Mouse (Mus musculus) forebrain, embryonic 13.5 days (tissue): ENCODE measurements around the gene Slc22a27. TPM values are rescaled to one million over a fixed set of nuclear protein-coding genes. Genes with fewer than 3 reads are reported as not detected.
"Not testable (repeated sequence)": the region's sequence is repeated elsewhere in the genome, so short reads cannot be mapped to it uniquely, and the experiment has no call there.

Experiments used
- ATAC-seq: fragments of 200-750 bp; cut with Nextera tagmentation; 2 replicates; pipeline ENCODE4 v1.8.0; 2017
- H3K27ac ChIP-seq: fragments of 300-500 bp; sonication (generic); 2 replicates; pipeline ENCODE4 v1.5.1; 2015; ENCODE audit warnings: inconsistent platforms, mild to moderate bottlenecking, moderate library complexity
- H3K27me3 ChIP-seq: fragments of 300-500 bp; sonication (generic); 2 replicates; pipeline ENCODE4 v1.6.1; 2015; ENCODE audit warnings: mild to moderate bottlenecking, inconsistent platforms
- H3K36me3 ChIP-seq: fragments of 300-500 bp; sonication (generic); 2 replicates; pipeline ENCODE4 v1.6.1; 2015; ENCODE audit warnings: mild to moderate bottlenecking, inconsistent platforms; ENCODE audit not compliant: poor library complexity, severe bottlenecking
- H3K4me1 ChIP-seq: fragments of 300-500 bp; sonication (generic); 2 replicates; pipeline ENCODE4 v1.6.1; 2015; ENCODE audit warnings: inconsistent platforms
- H3K4me2 ChIP-seq: fragments of 300-500 bp; sonication (generic); 2 replicates; pipeline ENCODE4 v1.6.1; 2015; ENCODE audit warnings: inconsistent platforms, mild to moderate bottlenecking, moderate library complexity
- H3K4me3 ChIP-seq: fragments of 300-500 bp; sonication (generic); 2 replicates; pipeline ENCODE4 v1.5.1; 2015; ENCODE audit warnings: mild to moderate bottlenecking, inconsistent platforms
- H3K9ac ChIP-seq: fragments of 300-500 bp; sonication (generic); 2 replicates; pipeline ENCODE4 v1.6.1; 2015; ENCODE audit warnings: mild to moderate bottlenecking, inconsistent platforms
- H3K9me3 ChIP-seq: fragments of 300-500 bp; sonication (generic); replicated peaks from 2 replicates; pipeline ENCODE4 v1.6.1; 2016; ENCODE audit warnings: inconsistent platforms
- WGBS: fragments of 180-500 bp; shearing (Covaris S2); methylation state at CpG from one replicate; pipeline ENCODE4 v1.1.7; 2015; 5-methylcytosine and 5-hydroxymethylcytosine counted together
- microRNA-seq: library from miRNA; unstranded; fragments of <30 nt; microRNA quantifications from one replicate; pipeline ENCODE4, GENCODE M21; 2016
- polyA plus RNA-seq: library from polyadenylated mRNA; unstranded; fragments of >200 nt; fragmentation: Nextera tagmentation; extraction: Ambion mirVana; gene quantifications from 2 replicates; pipeline ENCODE4 v1.2.1, GENCODE M21; 2015

Slc22a27 gene
- polyA plus RNA-seq: not detected in 2 replicates

DNA sequence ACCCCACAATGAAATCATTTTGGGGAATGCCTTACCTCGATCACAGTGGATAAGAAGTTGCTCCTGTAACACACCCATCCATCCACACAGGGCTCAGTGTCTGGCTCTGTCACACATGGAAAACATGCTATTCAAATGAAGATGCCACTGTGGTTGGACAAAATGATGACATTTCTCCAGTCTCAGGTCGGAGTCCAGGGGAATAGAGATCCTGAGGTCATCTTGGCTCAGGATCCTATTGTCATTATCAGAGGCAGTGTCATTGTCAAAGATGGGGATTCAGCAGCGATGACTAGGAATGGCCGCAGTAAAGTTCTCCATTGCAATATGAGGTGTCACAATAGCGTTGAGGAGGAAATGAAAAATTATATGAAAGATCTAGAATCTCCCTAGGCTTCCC, at the start of gene Slc22a27:
Gene Slc22a27 (minus strand): TSS at position 101 of the 400 bp plus-strand sequence.
- not testable (repeated sequence) for H3K36me3 ChIP-seq, H3K27me3 ChIP-seq, H3K9me3 ChIP-seq, H3K4me3 ChIP-seq, ATAC-seq, H3K4me1 ChIP-seq, H3K9ac ChIP-seq, H3K27ac ChIP-seq, H3K4me2 ChIP-seq
- 77% methylated on average over 5 of the region's 5 CpGs for WGBS

DNA sequence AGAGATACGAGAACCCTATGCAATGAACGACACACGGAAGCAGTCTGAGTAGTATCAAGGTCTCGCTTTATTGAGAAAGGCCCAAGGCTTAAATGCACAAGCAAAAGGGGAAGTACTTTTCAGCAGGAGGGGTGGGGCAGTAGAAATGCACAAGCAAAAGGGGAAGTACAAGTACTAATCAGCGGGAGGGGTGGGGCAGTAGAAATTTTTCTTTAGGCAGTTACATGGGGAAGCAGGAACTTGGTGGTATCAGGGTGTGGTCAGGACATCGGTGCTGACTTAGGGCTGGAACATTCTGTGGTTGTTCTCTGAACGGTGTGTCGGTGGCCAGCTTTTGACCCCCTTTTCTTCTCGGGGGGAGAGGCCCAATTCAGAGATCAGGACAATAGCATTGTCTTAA, 45.8 kb upstream of the Slc22a27 start:
- ATAC-seq: not testable (repeated sequence)

DNA sequence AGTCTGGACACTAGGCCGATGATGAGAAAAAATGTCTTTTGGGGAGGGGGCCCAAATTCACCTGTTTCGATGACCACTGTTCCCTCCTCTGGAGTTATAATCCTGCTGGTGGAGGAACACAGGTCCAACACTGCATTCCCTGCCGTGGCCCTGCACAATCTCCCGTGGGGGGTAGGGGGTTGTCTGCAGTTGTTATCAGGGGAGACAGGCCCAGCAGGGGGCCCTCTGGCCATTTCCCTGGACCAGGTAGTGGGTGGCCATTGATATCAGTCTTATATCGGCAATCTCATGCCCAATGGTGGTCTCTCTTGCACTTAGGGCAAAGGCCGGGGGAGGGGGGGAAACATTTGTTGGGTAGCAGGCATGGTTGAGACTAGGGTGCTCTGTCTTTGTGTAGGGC, 43.3 kb upstream of the Slc22a27 start:
- not testable (repeated sequence) for H3K27ac ChIP-seq, H3K4me1 ChIP-seq, H3K4me2 ChIP-seq, ATAC-seq, H3K9ac ChIP-seq, H3K27me3 ChIP-seq, H3K4me3 ChIP-seq, H3K36me3 ChIP-seq
- H3K9me3 ChIP-seq: peaks cover 21% of the 10 kb centered on the region
- WGBS: 90% methylated on average over 6 of the region's 6 CpGs

More for the DNA sequence above, 45.8 kb upstream of the Slc22a27 start:
- WGBS: 94% methylated on average over 9 of the region's 9 CpGs
- H3K4me1 ChIP-seq, H3K4me3 ChIP-seq, H3K27me3 ChIP-seq, H3K36me3 ChIP-seq, H3K4me2 ChIP-seq, H3K27ac ChIP-seq, H3K9ac ChIP-seq: not testable (repeated sequence)
- peaks cover 11% of the 10 kb centered on the region for H3K9me3 ChIP-seq

DNA sequence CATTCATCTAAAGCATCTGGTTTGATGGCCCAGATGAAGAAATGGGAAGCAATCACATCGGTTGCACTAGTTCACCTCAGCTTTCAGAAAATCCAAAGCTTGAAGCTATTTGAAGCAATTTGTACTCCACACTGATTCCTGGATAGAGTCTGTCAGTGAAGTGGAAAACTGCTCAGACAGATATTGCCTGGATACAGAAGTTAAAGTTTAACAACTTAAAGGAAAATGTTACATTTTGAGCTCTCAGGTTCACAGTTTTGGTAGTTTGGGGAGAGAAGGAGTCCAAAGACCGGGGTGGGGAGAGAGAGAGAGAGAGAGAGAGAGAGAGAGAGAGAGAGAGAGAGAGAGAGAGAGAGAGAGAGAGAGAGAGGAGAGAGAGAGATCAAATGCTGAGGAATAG, 2.9 kb upstream of the Slc22a27 start:
- Histone ChIP-seq H3K9ac (no peak overlapping the region), H3K4me1 (no peaks in the 10 kb centered on the region), H3K4me2 (no peak overlapping the region), H3K27ac (no peak overlapping the region), H3K4me3 (no peak overlapping the region), H3K27me3 (no peaks in the 10 kb centered on the region), H3K36me3 (no peaks in the 10 kb centered on the region), H3K9me3 (peaks cover 7% of the 10 kb centered on the region; the same call in 1 of the 2 replicates)
- WGBS: 74% methylated on average over 2 of the region's 2 CpGs
- no peak for ATAC-seq

DNA sequence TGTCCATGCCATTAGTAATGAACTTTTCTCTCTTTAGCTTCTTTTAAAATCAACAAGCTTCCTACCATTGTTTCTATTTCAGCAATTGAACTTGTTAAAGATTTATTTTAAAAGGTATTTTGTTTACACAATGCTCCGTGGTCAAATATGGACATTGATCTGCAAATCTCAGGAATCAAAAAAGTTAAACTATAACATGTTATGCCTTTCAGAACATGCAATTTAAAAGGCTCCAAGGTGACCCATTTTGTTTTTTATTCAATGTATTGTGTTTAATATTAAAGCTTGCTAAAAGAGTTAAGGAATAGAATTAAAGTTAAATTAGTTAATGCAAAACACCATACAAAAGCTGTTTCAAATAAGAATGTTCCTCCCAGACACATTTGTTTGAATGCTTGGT, 723 bp upstream of the Slc22a27 start:
- not testable (repeated sequence) for H3K4me2 ChIP-seq, H3K9ac ChIP-seq, H3K4me3 ChIP-seq, H3K4me1 ChIP-seq, H3K9me3 ChIP-seq, ATAC-seq, H3K36me3 ChIP-seq, H3K27ac ChIP-seq, H3K27me3 ChIP-seq
- 56% methylated on average over 1 of the region's 1 CpGs for WGBS

DNA sequence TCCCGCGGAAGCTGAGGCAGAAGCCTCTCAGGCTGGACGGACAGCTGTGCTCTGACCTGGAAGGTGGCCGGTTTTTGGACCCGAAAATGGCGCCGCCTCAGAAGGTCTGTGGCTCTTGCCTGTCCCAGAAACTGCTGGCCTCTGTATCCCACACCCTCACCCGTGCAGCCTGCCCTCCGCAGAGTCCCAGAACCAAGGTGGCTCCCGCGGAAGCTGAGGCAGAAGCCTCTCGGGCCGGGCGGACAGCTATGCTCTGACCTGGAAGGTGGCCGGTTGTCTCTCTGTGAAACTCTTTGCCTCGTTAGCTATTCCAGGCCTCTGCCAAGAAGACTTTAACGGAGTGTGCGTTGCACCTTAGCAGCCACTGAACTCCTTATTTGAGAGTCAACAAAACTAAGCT, 26.4 kb downstream of the Slc22a27 start:
- not testable (repeated sequence) for ATAC-seq

DNA sequence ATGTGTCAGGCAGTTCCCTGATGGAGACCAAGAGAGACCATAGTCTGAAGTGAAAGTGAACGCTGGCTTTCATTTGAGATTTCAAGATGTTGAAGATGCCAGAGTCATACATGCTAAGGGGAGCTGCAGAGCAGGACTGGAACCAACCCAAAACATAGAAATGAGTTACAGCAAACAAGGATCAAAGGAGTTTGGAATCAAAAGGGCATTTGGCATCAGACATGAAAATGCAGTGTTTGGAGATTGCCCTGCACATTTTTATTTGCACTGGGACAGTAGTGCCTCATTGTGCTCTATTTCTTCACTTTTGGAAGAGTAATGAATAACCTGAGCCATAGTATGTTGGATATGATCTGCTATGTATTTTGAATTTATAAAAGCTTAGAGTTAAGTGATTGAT, 89.2 kb downstream of the Slc22a27 start:
- H3K27me3 ChIP-seq: no peaks in the 10 kb centered on the region
- H3K27ac ChIP-seq: no peak overlapping the region
- no peak overlapping the region for H3K9ac ChIP-seq
- no peaks in the 10 kb centered on the region for H3K4me1 ChIP-seq
- ATAC-seq: no peak
- no peak overlapping the region for H3K4me2 ChIP-seq
- H3K36me3 ChIP-seq: no peaks in the 10 kb centered on the region
- H3K4me3 ChIP-seq: no peak overlapping the region
- peaks cover 27% of the 10 kb centered on the region for H3K9me3 ChIP-seq
- 89% methylated on average over 1 of the region's 1 CpGs for WGBS

More for the DNA sequence above, 26.4 kb downstream of the Slc22a27 start:
- not testable (repeated sequence) for H3K27me3 ChIP-seq, H3K36me3 ChIP-seq, H3K27ac ChIP-seq, H3K4me2 ChIP-seq, H3K9ac ChIP-seq, H3K4me3 ChIP-seq, H3K4me1 ChIP-seq
- WGBS: 87% methylated on average over 18 of the region's 18 CpGs
- H3K9me3 ChIP-seq: peaks cover 41% of the 10 kb centered on the region

DNA sequence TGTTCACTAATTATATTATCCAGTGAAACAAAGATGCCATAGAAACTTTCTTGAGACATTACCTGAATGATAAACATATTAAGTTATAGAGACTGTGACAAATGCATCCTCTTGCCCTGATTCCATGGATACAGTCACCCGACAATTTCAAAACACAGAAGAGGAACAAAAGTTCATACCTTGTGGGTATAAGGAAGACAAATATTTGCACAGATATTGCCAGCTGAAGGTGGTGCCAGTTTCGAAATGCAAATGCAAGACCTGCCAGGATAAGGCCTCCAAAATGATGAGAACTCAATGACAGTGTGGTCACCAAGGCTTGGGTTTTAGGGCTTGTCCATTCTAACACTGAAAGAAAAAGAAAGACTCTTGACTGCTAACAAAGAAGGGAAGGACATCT, 136.0 kb downstream of the Slc22a27 start:
- Histone ChIP-seq H3K4me2 (no peak overlapping the region), H3K9ac (no peak overlapping the region), H3K4me3 (no peak overlapping the region), H3K27me3 (no peaks in the 10 kb centered on the region), H3K9me3 (peaks cover 6% of the 10 kb centered on the region; the same call in 1 of the 2 replicates), H3K4me1 (no peaks in the 10 kb centered on the region), H3K27ac (no peak overlapping the region), H3K36me3 (no peaks in the 10 kb centered on the region)
- no peak for ATAC-seq
- WGBS: 69% methylated on average over 2 of the region's 2 CpGs

Small RNA genes within 50 kb of the gene (microRNA-seq; reads per million reads assigned to microRNA genes)
- not detected for gene Gm24951

Other genes starting within 250 kb of the Slc22a27 start
- not detected in 2 replicates for gene Slc22a26, start 163.4 kb downstream of the Slc22a27 start, polyA plus RNA-seq
- not detected in 2 replicates for gene Slc22a28, start 166.0 kb upstream of the Slc22a27 start, polyA plus RNA-seq